Mouse (Mus musculus): Measurements from ENCODE around the gene Dact2.

The Dact2 gene

DNA sequence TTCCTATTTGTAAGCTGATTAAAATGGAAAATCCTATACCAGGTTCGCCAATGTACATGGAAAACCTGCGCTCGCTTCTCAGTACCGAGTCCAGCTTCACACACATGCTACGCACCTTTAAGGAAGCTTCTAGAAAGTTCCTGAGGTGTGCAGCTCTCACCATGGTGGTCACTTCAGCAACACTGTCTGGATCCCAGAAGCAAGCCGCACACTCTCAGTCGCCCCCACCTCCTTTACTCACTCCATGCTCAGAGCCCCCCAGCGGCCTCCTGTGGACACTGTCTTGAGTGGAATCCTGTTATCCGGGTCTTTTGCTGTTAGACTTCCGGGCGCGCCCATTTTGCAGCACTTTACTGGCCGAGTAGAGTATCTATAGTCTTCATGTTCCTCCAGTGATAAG lies at the start of gene Dact2:
Gene Dact2 (minus strand): TSS at position 244 of the 400 bp plus-strand sequence.
- DNase-seq (ENCODE audit: low spot score in 2 of 2): no peak

DNA sequence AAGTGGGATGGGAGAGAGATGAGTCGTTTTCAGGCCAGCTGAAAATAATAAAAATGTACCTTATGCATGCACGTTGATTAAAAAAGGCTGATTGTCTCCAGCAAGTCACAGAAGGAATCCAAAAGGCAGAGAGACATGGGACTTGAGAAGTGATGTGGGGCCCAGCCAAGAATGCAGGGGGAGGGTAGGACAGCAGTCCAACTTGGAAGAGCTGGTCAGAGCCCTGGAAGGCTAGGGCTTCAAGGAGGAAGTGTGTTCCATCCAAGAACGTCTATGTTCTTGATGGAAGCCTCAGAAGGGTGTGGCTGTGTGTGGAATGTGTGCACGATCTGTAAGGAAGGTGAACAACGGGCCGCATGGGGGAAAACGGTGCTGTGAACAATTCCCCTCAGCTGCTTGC lies 48.4 kb upstream of the Dact2 start:
- no peak for DNase-seq (ENCODE audit: low spot score in 2 of 2)

DNA sequence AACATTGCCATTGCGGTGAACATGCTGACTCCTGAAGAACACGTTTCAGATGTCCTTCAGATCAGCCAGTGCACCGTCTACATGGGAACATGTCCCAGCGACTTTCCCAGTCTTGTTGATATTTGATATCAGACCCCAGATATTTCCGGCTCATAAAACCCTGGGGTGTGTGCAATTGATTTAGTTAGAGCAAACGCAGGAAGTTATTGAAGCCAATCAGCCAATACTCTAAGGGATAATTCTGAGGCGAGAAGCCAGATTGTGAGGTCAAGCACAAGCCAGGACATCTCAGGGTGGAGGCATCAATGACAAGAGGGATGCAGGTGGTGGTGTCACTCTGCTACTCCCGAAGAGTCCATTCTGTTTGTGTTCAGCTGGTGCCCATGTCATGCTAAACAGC lies 46.3 kb upstream of the Dact2 start:
- DNase-seq (ENCODE audit: low spot score in 2 of 2): no peak

DNA sequence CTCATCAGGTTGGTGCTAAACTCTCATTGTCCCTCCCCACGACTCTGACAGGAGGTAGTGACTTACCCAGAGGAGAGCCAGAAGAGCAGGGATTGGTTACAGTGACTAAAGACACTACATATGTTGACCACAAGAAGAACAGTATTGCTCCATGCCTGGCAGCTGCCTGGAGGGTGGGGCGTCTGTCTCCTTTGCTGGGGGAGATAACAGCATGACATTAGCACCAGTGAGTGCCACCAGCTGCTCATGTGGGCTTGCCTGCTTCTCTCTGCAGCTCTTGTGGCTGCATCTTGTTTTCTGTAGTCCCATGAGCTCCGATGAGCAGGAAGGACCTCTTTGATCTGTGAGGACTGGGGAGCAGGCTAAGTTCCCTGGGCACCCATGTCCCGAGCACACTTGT lies 45.5 kb upstream of the Dact2 start:
- peak in 1 of 2 experiments; percentile 19 for DNase-seq (ENCODE audit: low spot score in 2 of 2)

DNA sequence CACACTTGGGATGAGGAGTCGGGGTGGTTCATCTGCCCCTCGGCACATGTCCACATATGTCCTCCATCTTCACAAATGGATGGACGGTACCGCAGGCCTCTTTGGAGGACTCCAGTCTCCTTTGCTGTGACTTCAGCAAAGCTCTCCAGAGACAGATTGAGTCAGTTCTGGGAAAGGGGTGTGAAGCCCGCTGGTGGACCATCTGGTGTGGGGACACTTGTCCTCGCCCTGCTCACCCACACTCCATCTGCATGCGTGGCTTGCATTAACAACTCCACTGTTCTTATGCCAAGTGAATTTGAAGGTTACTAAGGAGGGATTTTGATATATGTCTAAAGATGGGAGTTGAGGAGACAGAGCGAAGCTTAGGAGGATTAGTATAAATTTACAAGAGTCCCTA lies 43.8 kb upstream of the Dact2 start:
- DNase-seq (ENCODE audit: low spot score in 2 of 2): no peak

DNA sequence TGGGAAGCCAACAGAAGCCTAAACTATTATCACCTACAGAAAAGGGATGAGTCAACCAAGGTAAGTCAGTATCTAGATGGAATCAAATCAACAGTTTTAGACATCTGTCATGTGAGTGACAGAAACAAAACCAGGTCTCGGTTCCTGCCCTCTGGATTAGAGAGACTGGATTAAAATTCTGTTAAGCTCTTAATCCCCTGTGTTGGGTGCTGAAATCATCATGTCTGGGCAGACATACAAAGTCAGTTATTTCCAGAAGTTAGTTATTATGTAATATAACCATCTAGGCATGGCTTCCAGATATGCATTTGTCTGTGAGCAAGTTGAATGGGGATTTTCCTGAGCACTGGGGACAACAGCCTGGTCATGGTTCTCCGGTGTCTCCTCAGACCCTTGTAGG lies 42.2 kb upstream of the Dact2 start:
- DNase-seq (ENCODE audit: low spot score in 2 of 2): no peak

DNA sequence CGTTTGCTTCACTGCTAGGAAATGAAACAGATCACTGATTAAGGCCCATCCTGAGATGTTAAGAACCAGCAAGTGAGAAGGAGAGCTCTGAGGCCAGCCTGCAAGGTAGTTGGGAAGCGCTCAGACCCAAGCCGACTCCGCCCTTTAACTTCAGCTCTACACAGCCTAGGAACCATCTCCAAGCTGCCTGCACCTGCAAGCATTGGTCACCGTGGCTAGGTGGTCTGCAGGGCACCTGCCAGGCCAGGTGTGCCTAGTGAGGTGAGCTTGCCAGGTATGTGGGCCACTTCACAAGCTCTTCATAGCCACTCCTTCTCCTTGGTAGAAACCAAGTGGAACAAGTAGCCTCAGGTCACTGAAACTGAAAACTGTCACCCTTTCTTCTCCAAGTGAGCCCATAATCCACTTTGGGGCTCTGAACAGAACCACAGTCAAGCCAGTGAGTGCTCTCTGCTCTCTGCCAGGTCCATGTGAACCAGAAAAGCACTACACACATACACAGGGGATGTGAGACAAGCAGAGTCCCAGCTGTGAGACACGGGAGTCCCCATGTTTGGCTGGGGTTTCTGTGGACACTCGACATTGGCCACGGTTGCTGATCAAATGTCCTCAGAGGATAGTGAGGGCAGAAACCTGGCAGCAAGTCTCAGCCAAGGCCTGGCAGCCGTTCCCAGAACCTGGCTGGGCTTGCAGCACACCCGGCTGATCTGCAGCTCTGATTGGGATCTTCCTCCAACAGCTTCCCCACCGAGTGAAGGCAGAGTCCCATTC lies 40.3 kb upstream of the Dact2 start:
- DNase-seq (ENCODE audit: low spot score in 2 of 2): no peak

DNA sequence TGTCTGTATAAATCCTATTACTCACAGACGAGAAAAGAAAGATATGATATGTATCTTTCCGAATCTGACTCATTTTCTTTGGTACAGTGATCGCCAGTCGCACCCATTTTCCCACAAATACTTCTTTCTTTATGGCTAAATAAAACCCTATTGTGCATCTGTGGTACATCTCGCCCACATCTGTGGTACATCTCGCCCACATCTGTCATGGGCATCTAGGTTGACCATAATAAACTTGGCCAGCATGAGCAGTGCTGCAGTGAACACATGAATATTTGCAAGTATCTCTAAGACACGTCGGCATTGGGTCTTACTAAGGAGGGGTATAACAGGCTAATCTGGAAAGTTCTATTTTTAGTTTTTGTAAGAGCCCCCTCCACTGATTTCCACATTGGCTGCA lies 38.5 kb upstream of the Dact2 start:
- DNase-seq (ENCODE audit: low spot score in 2 of 2): no peak

DNA sequence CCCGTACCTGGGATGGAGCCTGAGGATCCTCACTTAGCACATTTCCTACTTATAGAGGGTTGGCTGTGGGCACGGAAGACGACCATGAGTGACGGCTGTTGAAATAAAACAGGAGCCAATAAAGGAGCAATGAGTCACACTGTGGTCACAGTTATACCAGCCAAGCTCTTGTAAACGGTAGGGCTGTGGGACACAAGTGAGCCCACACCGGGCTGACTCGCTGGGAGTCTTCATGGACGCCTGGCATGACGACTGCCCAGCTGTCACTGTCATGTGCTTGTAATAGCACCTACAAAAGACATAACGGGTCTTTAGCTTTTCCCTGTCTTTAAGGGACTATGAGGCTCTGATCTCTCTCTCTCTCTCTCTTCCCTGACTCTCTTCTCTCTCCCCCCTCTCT lies 35.9 kb upstream of the Dact2 start:
- no peak for DNase-seq (ENCODE audit: low spot score in 2 of 2)

DNA sequence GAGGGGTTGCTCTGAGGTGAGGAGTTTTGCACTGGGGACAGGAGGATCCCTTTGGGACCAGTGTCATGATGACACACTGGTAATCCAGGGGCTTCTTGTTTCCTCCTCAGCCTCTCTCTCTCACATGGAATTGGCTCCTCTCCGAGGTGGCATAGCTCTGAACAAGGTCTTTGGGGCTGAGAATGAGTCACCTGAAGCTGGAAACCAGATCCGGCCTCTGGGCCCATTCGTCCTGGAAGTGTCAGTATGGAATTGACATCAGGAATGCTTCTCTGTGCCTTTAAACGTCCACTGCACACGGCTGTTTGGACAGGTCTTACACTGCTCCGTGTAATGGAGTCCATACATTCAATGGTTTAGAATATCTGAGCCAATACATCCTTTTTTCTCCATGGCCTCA lies 33.0 kb upstream of the Dact2 start:
- no peak for DNase-seq (ENCODE audit: low spot score in 2 of 2)

DNA sequence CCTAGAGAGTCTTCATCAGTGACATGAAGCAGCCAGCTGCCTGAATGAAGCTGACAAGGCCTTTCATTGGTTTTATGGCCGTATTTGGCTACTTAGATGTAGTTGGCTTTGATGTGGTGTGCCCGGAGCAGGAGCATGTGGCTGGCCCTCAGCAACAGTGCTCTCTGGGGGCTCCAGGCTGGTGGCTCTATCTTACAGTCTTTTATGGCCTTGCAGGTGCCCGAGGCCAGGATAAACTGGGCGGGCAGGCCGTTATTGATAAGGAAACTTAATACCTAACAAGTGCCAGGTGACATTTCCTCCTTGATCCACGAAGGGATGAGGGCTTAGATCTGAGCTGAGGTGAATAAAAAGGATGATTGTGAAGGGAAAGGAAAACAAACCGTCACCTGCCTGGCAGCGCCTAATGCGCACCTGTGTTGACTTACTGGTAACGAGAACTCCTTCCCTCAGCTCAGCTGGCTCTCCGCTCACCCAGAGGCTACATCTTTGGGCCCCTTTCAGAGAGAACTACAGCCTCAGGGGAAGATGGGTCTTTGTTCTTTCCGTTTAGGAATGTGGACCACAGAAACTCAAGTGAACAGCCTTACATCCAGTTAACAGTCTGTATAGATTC lies 30.8 kb upstream of the Dact2 start:
- DNase-seq (ENCODE audit: low spot score in 2 of 2): no peak

DNA sequence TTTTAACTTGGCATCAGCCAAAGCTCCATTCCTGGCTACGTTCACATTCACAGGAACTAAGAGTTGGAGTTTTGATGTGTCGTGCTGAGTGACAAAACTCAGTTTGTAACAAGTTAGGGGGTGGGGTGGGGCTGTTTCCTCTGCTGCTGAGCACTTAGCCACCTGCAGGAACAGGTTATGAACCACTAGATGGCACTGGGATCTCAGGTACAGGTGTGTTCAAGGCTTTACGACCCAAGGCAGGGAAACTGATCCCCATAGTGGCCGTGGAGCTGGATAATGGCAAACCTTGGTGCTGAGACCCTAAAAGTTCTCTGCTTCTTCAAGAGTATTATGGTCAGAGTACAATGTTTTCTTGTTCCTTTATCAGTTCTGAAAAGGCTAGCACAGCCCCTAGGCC lies 29.6 kb upstream of the Dact2 start:
- DNase-seq (ENCODE audit: low spot score in 2 of 2): no peak

DNA sequence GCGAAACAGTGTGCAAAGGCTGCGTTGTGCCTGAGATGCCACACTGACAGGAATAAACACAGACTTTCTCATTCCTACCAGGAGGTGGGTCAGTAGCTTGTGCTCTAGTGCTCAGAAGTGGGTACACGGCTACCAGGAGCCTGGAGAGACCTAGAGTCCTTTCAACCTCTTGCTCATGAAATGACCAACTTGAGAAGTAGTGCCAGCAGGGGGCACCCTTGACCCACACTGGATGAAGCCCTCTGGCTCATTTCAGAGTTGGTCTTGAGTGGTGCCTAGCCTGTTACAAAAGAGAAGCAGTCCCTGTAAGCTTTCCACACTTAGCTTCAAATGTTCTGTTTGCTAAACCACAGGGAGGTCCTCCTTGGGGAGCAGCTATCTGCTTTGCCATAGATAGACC lies 28.5 kb upstream of the Dact2 start:
- DNase-seq (ENCODE audit: low spot score in 2 of 2): peak in 1 of 2 experiments; percentile 62

DNA sequence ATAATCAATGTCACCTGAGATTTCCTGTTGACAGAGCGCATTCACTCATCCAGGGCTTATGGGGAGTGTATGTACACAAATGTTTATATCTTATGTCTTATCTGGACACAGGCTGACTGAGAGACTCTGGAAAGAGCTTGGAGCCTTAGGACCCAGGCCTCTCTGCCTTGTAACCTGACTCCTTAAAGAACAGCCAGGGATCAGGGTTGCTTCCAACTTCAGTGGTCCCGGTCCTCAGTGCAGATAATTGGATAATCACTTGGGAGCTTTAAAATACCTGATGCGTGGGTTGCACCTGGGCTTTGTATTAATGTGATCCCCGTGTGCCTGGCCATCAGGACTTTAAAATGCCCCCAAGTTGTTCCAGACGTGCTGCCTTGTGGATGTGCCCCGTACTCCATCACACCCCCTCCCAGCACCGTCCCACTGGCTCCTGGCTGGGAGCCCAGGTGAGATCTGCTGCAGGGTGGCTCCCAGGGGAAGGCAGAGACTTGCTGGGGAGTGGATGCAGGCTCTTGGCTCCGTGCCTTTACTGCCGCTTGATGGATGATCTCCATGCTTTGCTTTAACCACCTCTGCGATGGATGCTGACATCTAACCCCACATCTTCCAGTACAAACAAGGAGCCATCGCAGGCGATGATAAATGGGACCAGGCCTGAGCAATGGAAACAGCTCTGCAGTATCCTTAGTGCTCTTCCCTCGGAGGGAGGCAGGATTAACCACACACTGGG lies 26.8 kb upstream of the Dact2 start:
- DNase-seq (ENCODE audit: low spot score in 2 of 2): no peak

DNA sequence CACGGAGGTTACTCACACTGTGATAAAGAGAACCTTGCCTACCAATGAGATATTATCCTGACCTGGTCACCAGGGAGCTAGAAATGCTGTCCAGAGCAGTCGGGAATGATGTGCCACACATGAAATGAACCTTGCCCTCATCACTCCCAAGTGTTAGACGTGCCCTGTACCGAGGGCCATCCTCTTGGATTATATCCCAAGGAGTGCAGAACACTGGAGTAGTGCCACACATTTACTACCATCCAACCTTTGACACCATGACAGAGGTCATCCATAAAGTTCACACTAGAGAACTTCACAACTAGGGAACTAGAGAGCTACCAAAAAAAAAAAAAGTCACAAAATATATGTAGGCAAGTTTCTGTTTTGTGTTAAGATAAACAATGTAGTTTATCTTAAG lies 24.3 kb upstream of the Dact2 start:
- no peak for DNase-seq (ENCODE audit: low spot score in 2 of 2)

DNA sequence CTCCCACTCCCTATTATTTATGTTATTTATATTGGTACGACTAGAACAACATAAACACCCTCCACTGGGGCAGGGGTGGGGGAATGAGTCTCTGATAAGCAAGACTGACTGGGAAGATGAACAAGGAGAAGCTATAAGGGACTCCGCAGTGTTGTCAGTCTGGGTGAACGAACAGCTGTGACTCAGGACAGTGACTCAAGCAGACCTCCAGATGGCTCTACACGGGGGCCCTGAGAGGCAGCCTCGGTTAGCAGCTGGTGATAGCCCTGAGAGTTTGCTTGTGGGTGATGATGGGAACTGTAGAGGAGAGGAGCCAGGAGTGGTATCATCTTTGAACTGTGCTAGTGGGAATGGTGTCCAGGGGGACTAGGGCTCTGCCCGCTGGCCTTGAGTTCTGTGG lies 23.5 kb upstream of the Dact2 start:
- DNase-seq (ENCODE audit: low spot score in 2 of 2): no peak

DNA sequence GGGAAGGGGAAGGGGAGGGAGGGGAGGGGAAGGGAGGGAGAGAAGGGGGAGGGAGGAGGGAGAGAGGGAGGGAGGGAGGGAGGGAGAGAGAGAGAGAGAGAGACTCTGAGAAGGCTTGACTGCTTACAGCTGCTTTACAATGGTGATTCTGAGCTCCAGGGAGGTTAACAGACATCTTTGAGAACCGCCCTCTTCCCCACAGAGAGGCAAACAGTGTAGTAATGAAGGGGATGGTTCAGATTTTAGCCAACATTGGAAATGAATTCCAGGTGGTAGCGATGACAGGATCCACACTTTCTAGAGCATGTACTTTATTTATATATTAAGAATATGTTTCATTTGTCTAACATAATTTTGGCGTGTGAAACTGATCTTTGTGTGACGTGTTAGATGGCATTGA lies 22.7 kb upstream of the Dact2 start:
- no peak for DNase-seq (ENCODE audit: low spot score in 2 of 2)

DNA sequence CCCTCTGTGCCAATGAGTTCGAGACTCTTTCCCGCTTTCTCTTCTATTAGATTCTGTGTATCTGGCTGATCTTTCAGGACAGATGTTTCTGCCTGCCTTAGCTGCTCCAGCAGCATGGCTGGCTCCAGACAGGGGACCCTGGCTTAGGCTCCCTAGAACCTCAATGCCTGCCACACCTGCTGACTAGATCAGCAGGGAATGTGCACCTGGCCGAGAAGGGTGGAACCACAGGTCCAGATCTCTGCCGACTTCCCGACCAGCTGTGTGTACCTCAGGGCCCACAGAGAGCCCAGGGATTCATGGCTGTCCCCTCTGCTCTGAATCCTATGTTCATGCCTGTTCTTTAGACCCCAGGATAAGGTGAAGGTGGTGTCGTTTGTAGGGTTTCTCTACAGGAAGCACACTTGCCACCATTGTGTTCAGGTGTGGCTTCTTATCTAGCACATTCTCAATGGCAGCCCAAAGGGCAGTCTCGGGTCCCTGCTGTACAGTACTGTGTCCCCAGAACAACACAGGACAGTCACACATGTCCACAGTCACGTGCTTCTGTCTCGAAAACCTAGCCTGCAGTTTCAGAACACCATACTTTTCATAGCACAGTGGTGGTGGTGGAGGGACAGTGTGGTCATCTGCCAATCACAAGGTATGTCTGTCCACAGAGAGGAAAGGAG lies 22.0 kb upstream of the Dact2 start:
- DNase-seq (ENCODE audit: low spot score in 2 of 2): no peak

DNA sequence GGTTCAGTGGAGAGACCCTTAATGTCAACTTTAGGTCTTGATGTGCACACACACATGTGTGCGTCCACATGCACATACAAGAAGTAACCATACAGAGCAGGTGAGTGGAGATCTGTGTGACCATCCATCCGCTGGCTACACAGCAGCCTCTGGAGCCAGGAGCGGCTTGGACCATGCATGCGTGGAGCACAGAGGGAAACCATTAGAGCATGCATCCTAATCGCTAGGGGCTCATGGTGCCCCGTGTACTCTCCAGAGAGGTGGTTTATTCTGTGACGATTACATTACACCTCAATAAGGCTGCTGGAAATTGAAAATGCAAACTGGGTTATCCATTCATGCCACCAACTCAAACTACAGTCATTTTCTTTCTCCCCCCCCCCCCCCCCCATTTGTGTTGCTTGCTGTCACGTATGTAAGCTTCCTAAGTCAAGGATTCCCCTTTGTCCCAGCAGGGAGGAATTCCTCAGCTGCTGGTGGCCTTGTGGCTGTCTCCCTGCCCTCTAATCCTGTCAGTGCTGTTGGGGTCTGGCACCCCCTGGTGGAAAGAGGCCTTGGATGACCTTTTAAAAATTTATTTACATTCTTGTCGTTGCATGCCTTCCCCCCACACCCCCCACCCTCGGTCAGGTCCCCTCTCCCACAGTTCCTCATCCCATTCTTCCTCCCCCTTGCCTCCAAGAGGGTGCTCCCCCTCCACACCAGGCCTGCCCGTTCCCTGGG lies 17.9 kb upstream of the Dact2 start:
- DNase-seq (ENCODE audit: low spot score in 2 of 2): no peak

DNA sequence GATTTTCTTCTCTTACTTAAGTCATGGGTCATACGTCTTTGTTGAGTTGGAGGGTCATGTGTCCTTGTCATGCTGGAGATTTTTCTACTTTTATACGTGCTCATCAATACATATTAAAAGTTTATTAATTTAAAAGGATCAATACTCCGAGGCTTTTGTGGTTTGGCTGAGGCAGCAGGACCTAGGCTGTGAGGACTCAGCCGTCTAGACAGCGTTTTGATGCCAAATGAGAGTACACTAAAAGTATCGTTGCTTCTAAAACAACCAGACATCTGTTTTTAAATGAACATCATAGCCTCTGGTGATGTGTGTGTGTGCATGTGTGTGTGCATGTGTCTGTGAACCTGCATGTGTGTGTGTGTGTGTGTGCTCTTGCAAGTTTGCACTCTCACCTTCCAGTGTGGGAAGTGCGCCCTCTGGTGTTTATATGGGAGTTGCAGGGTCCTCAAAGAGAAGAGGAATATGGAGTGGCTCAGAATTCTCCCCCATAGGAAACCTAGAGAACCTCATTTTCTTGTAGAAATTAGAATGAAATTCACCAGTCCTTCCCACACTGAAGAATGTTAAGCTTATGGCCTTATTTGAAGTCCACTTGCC lies 16.6 kb upstream of the Dact2 start:
- peak in 1 of 2 experiments; percentile 60 for DNase-seq (ENCODE audit: low spot score in 2 of 2)

DNA sequence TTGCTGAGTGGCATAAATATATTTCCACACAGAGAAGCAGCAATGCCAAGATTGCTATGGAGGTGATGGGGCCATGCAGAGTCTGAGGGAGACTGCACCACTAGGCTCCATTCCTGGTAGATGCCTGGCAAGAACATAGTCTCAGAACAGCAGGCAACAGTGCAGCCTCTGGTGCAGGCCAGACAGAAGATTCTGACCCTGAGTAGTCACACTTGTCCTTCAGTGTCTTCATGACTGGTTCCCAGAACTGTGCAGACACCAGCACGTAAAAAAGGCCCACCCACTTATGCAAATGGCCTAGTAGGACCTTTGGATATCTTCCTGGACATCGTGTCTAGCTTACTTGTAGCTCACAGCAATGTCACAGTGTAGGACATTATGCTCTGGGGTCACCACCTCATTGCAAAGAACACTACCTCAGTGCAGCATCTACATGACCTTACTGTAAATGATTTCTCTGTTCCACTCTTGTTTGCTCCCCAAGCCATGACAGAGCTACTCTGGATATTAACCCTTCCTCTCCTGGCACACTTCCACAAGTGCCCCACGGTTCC lies 9.9 kb upstream of the Dact2 start:
- DNase-seq (ENCODE audit: low spot score in 2 of 2): no peak
